Mouse (Mus musculus): Measurements from ENCODE around the gene Tm4sf19.

DNA sequence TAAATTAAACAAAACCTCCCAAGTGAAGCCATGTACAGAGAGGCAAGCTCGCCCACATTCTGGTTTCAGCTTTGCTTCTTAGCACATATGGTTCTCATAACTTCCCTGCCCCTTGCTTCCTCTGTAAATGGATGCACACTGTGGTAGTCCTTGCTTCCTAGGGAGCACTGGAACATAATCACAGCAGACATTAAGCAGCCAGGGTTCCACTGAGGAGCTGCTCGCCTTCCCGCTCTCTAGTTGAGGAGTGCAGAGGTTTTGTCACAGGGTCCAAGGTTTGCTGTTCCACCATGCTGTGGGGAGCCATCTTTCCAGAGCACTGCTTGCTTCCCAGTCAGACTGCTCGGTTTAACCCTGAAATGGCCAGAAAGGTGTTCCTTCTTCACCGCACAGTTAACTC is 54.3 kb downstream of the Tm4sf19 start:
- TF ChIP-seq CTCF (IDR thresholded peaks at IDR 0.05; ENCODE audit: low read depth, low read length) (no peak), POLR2A (IDR thresholded peaks at IDR 0.05; ENCODE audit: extremely low read depth, insufficient read depth, low read length) (no peak)
